ENCODE assay signal across 8 mouse cellular contexts in genomic region chr17:88329715-88330114, GRCm38 (mm10).
DNase-seq lines count a peak whose midpoint lies in the region; ATAC-seq lines count a peak whose summit lies in the region.

No protein-coding gene starts in this region.

- DNase-seq in kidney, adult 11 months = peak; percentile 45
- peak; percentile 80 for DNase-seq in adipocyte (ENCODE audit: low spot score)
- peak; percentile 64 to 73 for DNase-seq in cerebellum, postnatal 25 days
- DNase-seq in heart, postnatal 14 days = peak; percentile 55 to 70
- DNase-seq in lung, postnatal 36 days = peak; percentile 81

- H3K9me3 ChIP-seq in kidney, embryonic 15.5 days (replicated peaks) = no peaks in the 10 kb centered on the region
- peaks cover 2% of the 10 kb centered on the region; the same call in 1 of the 2 replicates for H3K9me3 ChIP-seq in midbrain, embryonic 15.5 days

- no peak overlapping the region for H3K4me3 ChIP-seq in kidney, embryonic 15.5 days (replicated peaks)
- no peak overlapping the region for H3K4me3 ChIP-seq in midbrain, embryonic 15.5 days

- intact Hi-C loops in heart, postnatal 14 days (cut with DNase I) = loop anchor here (5.0 kb wide), 2 partner anchors 113 to 183 kb away; partner anchors contain the start of gene Foxn2

- no peak overlapping the region for H3K27ac ChIP-seq in kidney, embryonic 15.5 days
- no peak overlapping the region for H3K27ac ChIP-seq in midbrain, embryonic 15.5 days

- WGBS in kidney, embryonic 15.5 days = 81% methylated on average over 9 of the region's 9 CpGs
- WGBS in midbrain, embryonic 15.5 days = 59% methylated on average over 9 of the region's 9 CpGs

- H3K9ac ChIP-seq in kidney, embryonic 15.5 days = no peak overlapping the region
- H3K9ac ChIP-seq in midbrain, embryonic 15.5 days = no peak overlapping the region

- no peak overlapping the region for H3K4me2 ChIP-seq in kidney, embryonic 15.5 days
- no peak overlapping the region for H3K4me2 ChIP-seq in midbrain, embryonic 15.5 days

- no peak for ATAC-seq in kidney, embryonic 15.5 days (replicated peaks; ENCODE audit: low FRiP score)
- ATAC-seq in monocyte, adult 5-6 weeks (replicated peaks; ENCODE audit: insufficient number of reproducible peaks, low FRiP score, low TSS enrichment, poor library complexity, severe bottlenecking) = no peak
- ATAC-seq in midbrain, embryonic 15.5 days (replicated peaks) = no peak

- no peaks in the 10 kb centered on the region for H3K36me3 ChIP-seq in kidney, embryonic 15.5 days
- H3K36me3 ChIP-seq in midbrain, embryonic 15.5 days (replicated peaks) = no peaks in the 10 kb centered on the region

- H3K27me3 ChIP-seq in kidney, embryonic 15.5 days = no peaks in the 10 kb centered on the region
- H3K27me3 ChIP-seq in midbrain, embryonic 15.5 days (replicated peaks) = peaks cover 14% of the 10 kb centered on the region

- peaks cover 30% of the 10 kb centered on the region for H3K4me1 ChIP-seq in kidney, embryonic 15.5 days
- peaks cover 25% of the 10 kb centered on the region for H3K4me1 ChIP-seq in midbrain, embryonic 15.5 days
